Mouse (Mus musculus): ENCODE measurements around the gene Galnt9.

Gene Galnt9

DNA sequence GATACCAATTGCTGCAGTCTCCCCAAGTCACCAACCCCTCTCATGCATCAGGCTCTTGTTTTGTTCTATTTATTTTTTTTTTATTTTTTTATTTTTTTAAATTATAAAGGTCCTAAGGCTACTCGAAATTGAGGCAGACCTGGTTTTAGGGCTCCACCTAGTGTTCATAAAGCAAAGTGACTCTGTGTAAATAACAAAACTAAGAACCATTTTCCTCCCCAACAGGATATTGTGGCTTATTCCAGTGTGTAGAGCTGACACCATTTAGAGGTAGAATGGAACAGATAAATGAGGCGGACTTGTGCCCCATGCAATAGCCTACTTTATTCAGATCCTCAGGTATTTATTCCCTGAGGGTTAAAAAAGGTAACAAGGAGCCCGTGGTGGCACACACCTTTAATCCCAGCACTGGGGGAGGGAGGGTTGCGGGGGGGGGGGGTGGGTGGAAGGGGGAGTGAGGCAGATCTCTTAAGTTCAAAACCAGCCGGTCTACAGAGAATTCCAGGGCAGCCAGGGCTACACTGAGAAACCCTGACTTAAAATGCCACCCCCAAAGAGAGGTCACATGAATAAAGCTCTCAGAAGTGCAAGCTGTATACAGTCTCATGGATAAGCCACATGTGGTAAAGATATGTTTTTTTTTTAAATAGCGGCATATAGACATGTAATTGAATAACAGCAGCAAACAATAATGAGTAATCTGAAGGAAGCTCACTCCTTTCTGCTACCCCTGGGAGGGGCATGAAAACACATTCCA, 92.0 kb downstream of the Galnt9 start:
- DNase-seq (ENCODE audit: low spot score) = no peak

DNA sequence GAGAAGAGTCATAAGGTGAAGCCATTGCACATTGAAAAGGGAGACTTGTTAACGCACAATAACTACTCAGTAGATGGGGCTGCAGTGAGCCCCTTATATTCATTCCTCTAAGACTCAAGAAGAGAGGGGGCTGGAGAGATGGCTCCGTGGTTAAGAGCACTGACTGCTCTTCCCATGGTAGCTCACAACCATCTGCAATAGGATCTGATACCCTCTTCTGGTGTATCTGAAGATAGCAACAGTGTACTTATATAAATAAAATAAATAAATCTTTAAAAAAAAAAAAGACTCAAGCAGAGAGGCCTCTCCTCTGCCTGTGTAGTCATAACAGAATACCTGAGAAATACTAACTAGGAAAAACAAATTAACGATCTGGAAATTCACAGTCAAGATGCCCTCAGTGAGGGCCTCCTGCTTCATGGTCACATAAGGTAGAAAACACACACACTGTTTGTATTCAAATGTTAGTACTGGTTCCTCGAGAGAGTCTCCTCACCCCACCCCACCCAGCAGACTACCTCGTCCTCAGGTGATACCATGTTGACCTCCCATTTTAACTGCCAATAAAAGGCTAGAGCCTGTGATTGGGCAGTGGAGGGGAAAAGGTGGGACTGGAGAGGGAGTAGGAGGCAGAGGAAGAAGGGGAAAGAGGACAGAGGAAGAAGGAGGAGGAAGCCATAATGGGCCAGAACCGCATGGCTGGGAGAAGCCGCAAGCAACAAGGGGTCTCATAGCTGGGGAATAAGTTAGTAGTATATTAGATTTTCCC, 94.3 kb downstream of the Galnt9 start:
- DNase-seq (ENCODE audit: low spot score) = no peak

DNA sequence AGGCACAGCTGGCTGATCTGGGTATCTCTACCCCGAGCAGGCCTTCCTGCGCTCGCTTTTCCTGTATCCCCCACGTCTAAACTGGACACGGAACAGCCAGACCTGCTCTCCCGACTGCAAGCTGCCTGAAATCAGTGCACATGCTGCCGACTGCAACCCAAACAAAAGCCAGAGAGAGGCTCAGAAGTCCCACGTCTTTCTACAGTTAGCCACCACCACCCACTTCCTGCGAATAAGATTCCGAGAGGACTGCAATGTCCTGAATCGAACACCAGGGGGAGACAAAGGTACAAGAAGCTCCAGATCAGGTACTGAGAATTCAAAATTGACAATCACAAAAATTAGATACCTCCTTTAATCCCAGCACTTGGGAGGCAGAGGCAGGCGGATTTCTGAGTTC, 95.3 kb downstream of the Galnt9 start:
- peak; percentile 68 for DNase-seq (ENCODE audit: low spot score)

GRCm38 (mm10) chr5:110646377-110646776, 102.2 kb downstream of the Galnt9 start:
- DNase-seq (ENCODE audit: low spot score) = no peak

DNA sequence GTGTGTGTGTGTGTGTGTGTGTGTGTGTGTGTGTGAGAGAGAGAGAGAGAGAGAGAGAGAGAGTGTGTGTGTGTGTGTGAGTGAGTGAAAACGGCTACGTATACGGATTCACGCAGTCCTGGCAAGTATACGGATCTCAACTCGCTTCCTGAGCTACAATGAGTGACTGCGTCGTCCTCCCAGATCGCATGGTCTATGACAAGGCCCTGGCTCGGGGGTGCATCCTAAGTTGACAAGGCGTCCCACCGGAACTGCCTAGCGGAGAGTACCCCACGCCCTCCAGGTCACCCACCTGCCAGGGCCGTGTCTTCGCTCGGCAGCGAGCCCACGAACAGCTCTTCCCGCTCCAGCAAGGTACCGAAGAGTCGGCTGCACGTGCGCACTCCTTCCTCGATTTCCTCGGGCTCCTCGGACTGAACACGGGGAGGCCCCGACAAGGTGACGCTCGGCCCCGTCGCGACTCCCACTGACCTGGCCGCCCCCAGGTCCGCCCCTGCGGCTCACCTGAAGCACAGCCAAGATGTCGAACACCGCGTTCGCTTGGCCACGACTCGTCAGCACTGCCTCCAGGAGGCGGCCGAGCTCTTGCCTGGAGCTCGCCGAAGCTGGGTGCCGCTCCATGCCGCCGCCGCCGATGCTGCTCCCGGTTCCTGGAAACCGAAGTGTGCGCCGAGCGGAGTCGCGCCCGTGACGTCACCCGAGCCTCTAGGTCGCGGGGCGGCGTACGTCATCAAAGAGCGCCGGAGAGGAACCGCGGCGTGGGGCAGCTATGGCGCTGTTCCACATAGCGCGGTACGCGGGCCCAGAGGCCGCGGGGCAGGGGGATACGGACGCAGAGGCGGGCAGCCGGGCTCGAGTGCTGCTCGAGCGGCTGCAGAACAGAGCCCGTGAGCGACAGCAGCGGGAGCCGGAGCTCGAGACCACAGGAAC, 108.8 kb downstream of the Galnt9 start, which contains the start of the genes Noc4l and Ddx51:
Gene Noc4l, minus strand, starts transcription at position 699 of the 930 bp plus-strand sequence.
Gene Ddx51, plus strand, starts transcription at position 733 of the 930 bp plus-strand sequence.
- DNase-seq (ENCODE audit: low spot score) = peak; percentile 99

GRCm38 (mm10) chr5:110653686-110654085, 109.5 kb downstream of the Galnt9 start:
- no peak for DNase-seq (ENCODE audit: low spot score)

DNA sequence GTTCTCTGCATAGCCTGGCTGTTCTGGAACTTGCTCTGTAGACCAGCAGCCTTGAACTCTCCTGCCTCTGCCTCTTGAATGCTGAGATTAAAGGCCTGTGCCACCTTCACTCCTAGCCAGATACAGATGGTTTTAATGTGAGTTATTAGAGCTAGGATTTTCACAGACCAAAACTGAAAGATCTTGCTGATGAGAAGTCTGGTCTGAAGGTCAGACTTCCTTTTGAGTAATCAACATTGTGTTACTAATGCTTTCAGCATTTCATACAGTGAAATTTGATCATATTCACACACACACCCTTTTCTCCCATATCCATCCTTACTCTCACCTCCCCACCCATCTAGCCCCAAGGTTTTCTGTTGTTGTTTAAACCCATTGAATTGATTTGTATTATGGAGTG, 115.5 kb downstream of the Galnt9 start:
- no peak for DNase-seq (ENCODE audit: low spot score)

DNA sequence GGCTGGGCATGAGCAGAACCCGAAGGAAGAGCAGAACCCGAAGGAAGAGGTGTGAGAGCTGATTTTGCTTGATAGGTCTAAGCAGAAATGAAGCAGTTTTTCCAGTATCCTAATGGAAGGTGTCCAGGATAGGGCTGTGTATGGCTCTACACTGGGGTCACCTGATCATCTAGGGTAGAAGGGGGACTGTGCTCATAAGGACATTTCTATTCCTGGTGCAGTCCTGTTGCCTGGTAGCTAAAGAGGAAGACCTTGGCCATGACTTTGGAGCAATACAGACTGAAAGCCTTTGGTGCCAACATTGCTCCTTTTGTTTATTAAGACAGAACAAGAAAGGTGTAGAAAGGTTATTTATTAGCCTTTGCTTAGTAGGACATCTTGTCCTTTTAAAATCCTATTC, 119.9 kb downstream of the Galnt9 start:
- DNase-seq (ENCODE audit: low spot score) = no peak

DNA sequence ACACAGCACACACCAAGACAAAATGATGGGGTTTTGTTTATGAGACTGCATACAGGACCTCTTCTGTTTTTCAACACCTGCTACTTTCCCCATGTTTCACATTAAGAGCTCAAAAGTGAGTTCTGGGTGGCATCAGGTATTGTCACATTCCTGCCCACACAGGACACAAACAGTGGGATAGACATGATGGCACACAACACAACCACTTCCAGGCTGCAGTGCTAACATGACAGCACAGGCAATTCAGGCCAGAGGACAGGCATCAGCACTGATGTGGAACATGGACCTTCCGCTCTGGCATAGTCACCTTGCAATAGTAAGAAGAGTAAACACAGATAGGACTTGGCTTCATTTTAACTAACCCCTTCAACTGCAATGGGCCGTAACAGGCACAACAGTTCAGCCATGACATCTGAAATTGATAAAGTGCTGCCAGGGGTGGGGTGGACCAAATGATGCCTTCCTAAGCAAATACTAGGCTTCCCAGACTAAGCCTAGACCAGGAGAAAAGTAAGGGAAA, 120.7 kb downstream of the Galnt9 start:
- DNase-seq (ENCODE audit: low spot score) = no peak

- no peak for DNase-seq (ENCODE audit: low spot score)
Measured at GRCm38 (mm10) chr5:110665486-110666121, 121.4 kb downstream of the Galnt9 start.

Measured in testis, postnatal 10 days (tissue).